Mouse (Mus musculus) forebrain, embryonic 14.5 days (tissue): ENCODE measurements around the gene Pitpnm2. TPM values are rescaled to one million over a fixed set of nuclear protein-coding genes. Genes with fewer than 3 reads are reported as not detected.

ENCODE experiments used
- ATAC-seq: fragments of 200-750 bp; cut with Nextera tagmentation; 2 replicates; pipeline ENCODE4 v1.8.0; 2017; ENCODE audit warnings: mild to moderate bottlenecking, moderate library complexity
- DNase-seq: peaks from one replicate; pipeline ENCODE4 v3.0.0-alpha.2; 2015; ENCODE audit warnings: low spot score
- H3K27ac ChIP-seq: fragments of 300-500 bp; sonication (generic); 2 replicates; pipeline ENCODE4 v1.5.1; 2014; ENCODE audit warnings: low read depth, mild to moderate bottlenecking, control low read depth, low read length, moderate library complexity
- H3K27me3 ChIP-seq: fragments of 300-500 bp; sonication (generic); replicated peaks from 2 replicates; pipeline ENCODE4 v1.6.1; 2014; ENCODE audit warnings: low read length, control low read depth, mixed read lengths; ENCODE audit not compliant: control insufficient read depth, insufficient read depth
- H3K36me3 ChIP-seq: fragments of 300-500 bp; sonication (generic); 2 replicates; pipeline ENCODE4 v1.6.1; 2014; ENCODE audit warnings: low read length, control low read depth; ENCODE audit not compliant: control insufficient read depth, insufficient read depth
- H3K4me1 ChIP-seq: fragments of 300-500 bp; sonication (generic); 2 replicates; pipeline ENCODE4 v1.6.1; 2014; ENCODE audit warnings: antibody characterized with exemption, low read length, control low read depth; ENCODE audit not compliant: control insufficient read depth, insufficient read depth
- H3K4me2 ChIP-seq: fragments of 300-500 bp; sonication (generic); 2 replicates; pipeline ENCODE4 v1.6.1; 2014; ENCODE audit warnings: mild to moderate bottlenecking, control low read depth, low read length
- H3K4me3 ChIP-seq: fragments of 300-500 bp; sonication (generic); 2 replicates; pipeline ENCODE4 v1.5.1; 2014; ENCODE audit warnings: low read depth, low read length, control low read depth
- H3K9ac ChIP-seq: fragments of 300-500 bp; sonication (generic); 2 replicates; pipeline ENCODE4 v1.6.1; 2014; ENCODE audit warnings: mild to moderate bottlenecking, low read length, control low read depth, moderate library complexity
- H3K9me3 ChIP-seq: fragments of 300-500 bp; sonication (generic); replicated peaks from 2 replicates; pipeline ENCODE4 v1.6.1; 2016; ENCODE audit warnings: low read length, control low read depth, mixed read lengths; ENCODE audit not compliant: control insufficient read depth
- WGBS: fragments of 180-500 bp; shearing (Covaris S2); extraction: QIAGEN DNeasy Blood & Tissue Kit; methylation state at CpG from one replicate; pipeline ENCODE4 v1.1.7; 2014; 5-methylcytosine and 5-hydroxymethylcytosine counted together
- polyA plus RNA-seq: library from polyadenylated mRNA; unstranded; fragments of >200 nt; fragmentation: Nextera tagmentation; extraction: Ambion mirVana; gene quantifications from 2 replicates; pipeline ENCODE4 v1.2.1, GENCODE M21; 2014

Pitpnm2 gene
- polyA plus RNA-seq, 1 experiment from 2014 or later: 8.5 TPM

- Histone ChIP-seq H3K4me3 (no peak overlapping the region), H3K9me3 (no peaks in the 10 kb centered on the region), H3K4me1 (peaks cover 31% of the 10 kb centered on the region), H3K27me3 (no peaks in the 10 kb centered on the region), H3K9ac (0 out of 2 replicates have a peak overlapping the region, but pooled peaks have one; percentile 43), H3K36me3 (no peaks in the 10 kb centered on the region), H3K27ac (peak overlapping the region; percentile 67), H3K4me2 (peak overlapping the region; percentile 18; the same call in 1 of the 2 replicates)
- WGBS: 4% methylated on average over 7 of the region's 7 CpGs
- DNase-seq (peak; percentile 93), ATAC-seq (peak; percentile 90)
Observed at GRCm38 (mm10) chr5:124176726-124177132, 72.8 kb downstream of the Pitpnm2 start.

GRCm38 (mm10) chr5:124175138-124175537 lies 74.4 kb downstream of the Pitpnm2 start:
- no peak overlapping the region for H3K9ac ChIP-seq
- 35% methylated on average over 4 of the region's 4 CpGs for WGBS
- H3K27ac ChIP-seq: no peak overlapping the region
- H3K4me1 ChIP-seq: peaks cover 31% of the 10 kb centered on the region
- ATAC-seq (no peak), DNase-seq (peak; percentile 59)
- H3K27me3 ChIP-seq: no peaks in the 10 kb centered on the region
- no peak overlapping the region for H3K4me3 ChIP-seq
- H3K4me2 ChIP-seq: no peak overlapping the region
- H3K9me3 ChIP-seq: no peaks in the 10 kb centered on the region
- H3K36me3 ChIP-seq: no peaks in the 10 kb centered on the region

DNA sequence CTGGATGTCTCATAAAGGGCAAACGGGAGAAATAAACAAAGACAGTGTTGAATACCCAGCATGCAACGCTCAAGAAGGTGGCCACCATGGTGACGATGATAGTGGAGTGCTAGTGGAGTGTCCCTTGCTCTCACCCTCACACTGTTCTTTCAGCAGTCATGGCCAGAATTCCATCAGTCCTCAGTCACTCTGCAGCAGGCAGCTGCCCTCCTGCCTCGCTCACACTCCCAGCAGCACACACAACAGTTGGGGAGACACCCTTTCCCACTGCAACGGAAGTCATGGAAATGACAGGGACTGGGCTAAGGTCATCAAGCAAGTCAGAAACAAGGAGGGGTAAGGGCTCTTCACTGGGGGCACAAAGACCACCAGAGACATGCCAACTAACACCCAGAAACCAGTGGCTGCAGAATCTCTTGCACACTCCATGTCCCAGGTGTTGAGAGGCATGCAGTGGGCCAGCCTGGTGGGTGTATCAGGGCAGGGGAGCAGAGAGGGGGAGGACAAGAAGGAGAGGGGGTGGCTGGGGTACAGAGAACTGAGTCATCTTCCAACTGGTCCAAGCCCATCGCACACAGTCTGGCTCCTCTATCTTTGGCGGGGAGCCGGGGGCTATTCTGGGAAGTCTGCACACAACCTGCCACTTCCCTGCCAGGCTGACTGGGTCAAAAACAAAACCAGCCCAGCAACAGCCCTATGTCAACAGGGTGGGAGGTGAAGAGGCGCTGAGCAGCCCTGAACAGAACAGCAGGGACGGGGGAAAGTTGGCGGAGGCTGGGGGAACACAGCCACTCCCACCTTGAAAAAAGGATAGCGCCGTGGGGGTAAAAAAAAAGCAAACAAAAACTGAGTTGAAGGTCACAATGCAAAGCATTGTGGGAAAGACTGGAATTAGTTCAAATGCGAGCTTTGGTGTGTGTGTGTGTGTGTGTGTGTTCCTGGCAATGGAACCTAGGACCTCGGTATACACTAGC lies 76.3 kb downstream of the Pitpnm2 start:
- Histone ChIP-seq H3K4me1 (peaks cover 40% of the 10 kb centered on the region), H3K9ac (no peak overlapping the region), H3K4me3 (no peak overlapping the region), H3K27ac (peak overlapping the region; percentile 9; the same call in 1 of the 2 replicates), H3K27me3 (no peaks in the 10 kb centered on the region), H3K36me3 (no peaks in the 10 kb centered on the region), H3K9me3 (no peaks in the 10 kb centered on the region), H3K4me2 (no peak overlapping the region)
- DNase-seq (peak; percentile 56), ATAC-seq (peak; percentile 18; the same call in 1 of the 2 replicates)
- WGBS: 48% methylated on average over 15 of the region's 15 CpGs

DNA sequence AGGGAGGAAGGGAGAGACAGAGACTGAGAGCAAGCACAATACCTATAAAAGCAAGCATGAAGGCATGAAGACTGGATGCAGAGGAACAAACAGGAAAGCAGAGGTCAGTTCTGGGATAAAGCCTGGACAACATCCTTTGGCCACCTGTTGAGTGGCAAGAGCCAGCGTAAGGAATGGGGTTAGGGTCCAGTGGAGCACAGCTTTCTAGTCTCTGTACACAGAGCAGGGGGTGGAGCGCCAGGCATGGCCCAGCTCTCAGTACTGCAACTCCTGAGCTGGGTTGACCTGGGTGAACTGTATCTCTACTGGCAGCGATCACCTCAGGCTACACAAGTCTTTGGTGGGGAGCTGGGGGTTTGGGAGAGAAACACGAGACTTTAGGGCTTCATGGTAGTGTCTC lies 77.3 kb downstream of the Pitpnm2 start:
- Histone ChIP-seq H3K4me1 (peaks cover 38% of the 10 kb centered on the region), H3K27me3 (no peaks in the 10 kb centered on the region), H3K27ac (no peak overlapping the region), H3K9me3 (no peaks in the 10 kb centered on the region), H3K4me2 (no peak overlapping the region), H3K4me3 (no peak overlapping the region), H3K36me3 (no peaks in the 10 kb centered on the region), H3K9ac (no peak overlapping the region)
- WGBS: 87% methylated on average over 4 of the region's 4 CpGs
- ATAC-seq (no peak), DNase-seq (no peak)

GRCm38 (mm10) chr5:124171781-124172180 lies 77.8 kb downstream of the Pitpnm2 start:
- Histone ChIP-seq H3K36me3 (no peaks in the 10 kb centered on the region), H3K4me3 (no peak overlapping the region), H3K27ac (no peak overlapping the region), H3K27me3 (no peaks in the 10 kb centered on the region), H3K9me3 (no peaks in the 10 kb centered on the region), H3K4me1 (peaks cover 37% of the 10 kb centered on the region), H3K4me2 (no peak overlapping the region), H3K9ac (no peak overlapping the region)
- DNase-seq: no peak
- no peak for ATAC-seq
- 55% methylated on average over 9 of the region's 9 CpGs for WGBS

DNA sequence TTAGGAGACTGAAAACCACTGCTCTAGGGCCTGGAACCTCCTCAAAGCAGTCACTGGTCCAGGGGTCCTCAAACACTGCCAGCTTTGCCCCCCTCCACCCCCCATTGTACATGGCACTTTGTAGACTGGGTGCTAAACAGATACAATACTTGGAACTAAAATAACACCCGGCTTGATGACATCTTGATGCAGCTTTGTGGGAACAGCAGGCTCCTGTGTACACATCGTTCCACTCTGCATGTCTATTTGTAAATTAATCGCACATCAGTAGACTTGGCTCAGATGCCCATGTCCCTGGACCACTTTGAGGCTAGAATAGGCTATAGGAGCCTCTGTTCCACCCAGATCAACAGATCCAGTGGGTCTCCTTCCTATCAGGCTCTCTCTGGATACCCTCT lies 80.3 kb downstream of the Pitpnm2 start:
- no peaks in the 10 kb centered on the region for H3K27me3 ChIP-seq
- no peak overlapping the region for H3K9ac ChIP-seq
- H3K9me3 ChIP-seq: no peaks in the 10 kb centered on the region
- peaks cover 49% of the 10 kb centered on the region for H3K4me1 ChIP-seq
- H3K27ac ChIP-seq: no peak overlapping the region
- no peaks in the 10 kb centered on the region for H3K36me3 ChIP-seq
- WGBS: 39% methylated on average over 3 of the region's 3 CpGs
- peak; percentile 64 for DNase-seq
- no peak overlapping the region for H3K4me2 ChIP-seq
- peak; percentile 11; the same call in 1 of the 2 replicates for ATAC-seq
- H3K4me3 ChIP-seq: no peak overlapping the region

- Histone ChIP-seq H3K4me1 (peaks cover 44% of the 10 kb centered on the region), H3K27me3 (no peaks in the 10 kb centered on the region), H3K9me3 (no peaks in the 10 kb centered on the region), H3K27ac (no peak overlapping the region), H3K4me2 (no peak overlapping the region), H3K36me3 (no peaks in the 10 kb centered on the region), H3K9ac (no peak overlapping the region), H3K4me3 (no peak overlapping the region)
- DNase-seq: no peak
- WGBS: 89% methylated on average over 12 of the region's 12 CpGs
- ATAC-seq: no peak
Observed at GRCm38 (mm10) chr5:124168428-124169223, 80.9 kb downstream of the Pitpnm2 start.

DNA sequence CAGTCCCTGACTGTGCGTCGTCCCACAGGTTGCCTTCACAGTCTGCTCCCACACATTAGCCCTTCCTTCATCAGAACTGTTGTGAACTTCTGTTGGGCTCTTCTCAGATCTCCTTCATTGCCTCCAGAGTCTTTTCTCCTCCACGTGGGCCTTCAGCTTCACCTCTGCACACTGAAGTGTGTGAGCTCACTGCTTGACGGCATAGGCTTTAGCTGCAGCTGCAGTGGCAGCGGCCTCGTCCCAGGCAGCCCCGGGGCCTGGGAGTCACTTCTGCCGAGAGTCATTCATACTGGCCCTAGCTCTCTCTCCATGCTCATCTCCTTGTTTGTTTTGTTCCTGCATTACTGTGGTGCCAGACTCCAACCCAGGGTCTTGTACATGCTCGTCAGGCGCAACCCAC lies 81.9 kb downstream of the Pitpnm2 start:
- Histone ChIP-seq H3K4me1 (peaks cover 38% of the 10 kb centered on the region), H3K9me3 (no peaks in the 10 kb centered on the region)
- 69% methylated on average over 10 of the region's 10 CpGs for WGBS

More for the DNA sequence above, 81.9 kb downstream of the Pitpnm2 start:
- H3K9ac ChIP-seq: no peak overlapping the region
- H3K27ac ChIP-seq: no peak overlapping the region
- H3K27me3 ChIP-seq: no peaks in the 10 kb centered on the region
- ATAC-seq: no peak
- no peak for DNase-seq
- H3K4me3 ChIP-seq: no peak overlapping the region
- no peak overlapping the region for H3K4me2 ChIP-seq
- no peaks in the 10 kb centered on the region for H3K36me3 ChIP-seq
